Mouse (Mus musculus) left cerebral cortex, postnatal 36 days (tissue): ENCODE results near the gene Pip5k1a. TPM values are rescaled to one million over a fixed set of nuclear protein-coding genes. Genes with fewer than 3 reads are reported as not detected.

ENCODE experiments used
- DNase-seq, 2 experiments: peaks; one replicate each; pipeline ENCODE4 v3.0.0; 2021 to 2022; ENCODE audit warnings: low spot score in 2 of 2, mixed read lengths in 1 of 2
- intact Hi-C: fragments of 180-260 bp; cut with DNase I; formaldehyde crosslinking; loops from one replicate; pipeline ENCODE4 v1.15.1; 2025
- microRNA-seq: library from miRNA; unstranded; fragments of <30 nt; microRNA quantifications from one replicate; pipeline ENCODE4 v1.2.0, GENCODE M21; 2022
- total RNA-seq, 2 experiments: library from RNA; stranded (reverse); gene quantifications; 2 replicates each; pipeline ENCODE4 v1.2.3; 2021

Gene Pip5k1a
- total RNA-seq, 2 experiments from 2014 or later: 51.7 to 56.3 TPM

GRCm38 (mm10) chr3:95013699-95014427 is 92.9 kb downstream of the Pip5k1a start:
- intact Hi-C loops: no loop called here
- DNase-seq: no peak

GRCm38 (mm10) chr3:95012982-95013381 is 93.7 kb downstream of the Pip5k1a start:
- intact Hi-C loops: no loop called here
- no peak for DNase-seq

- intact Hi-C loops: no loop called here
- DNase-seq: no peak
These were observed 96.3 kb downstream of the Pip5k1a start for GRCm38 (mm10) chr3:95010396-95010795.

Small RNA genes lying within 50 kb of the gene (microRNA-seq; reads per million reads assigned to microRNA genes)
- not detected for gene Mir8099-1

Other genes with a start within 250 kb of the Pip5k1a start
- 100 to 1,000 TPM; 267 TPM for gene Psmb4, start 220.0 kb downstream of the Pip5k1a start, total RNA-seq
- 10 to 100 TPM in 1 of 2 experiments, 1 to 10 TPM in 1; 9.7 to 10.0 TPM for gene Selenbp1, start 173.9 kb downstream of the Pip5k1a start, total RNA-seq
- 10 to 100 TPM; 20.6 to 24.4 TPM for gene Rfx5, start 152.9 kb downstream of the Pip5k1a start, total RNA-seq
- 10 to 100 TPM; 55.4 to 57.1 TPM for gene Pi4kb, start 132.2 kb downstream of the Pip5k1a start, total RNA-seq
- gene Zfp687, start 91.5 kb downstream of the Pip5k1a start, total RNA-seq: 10 to 100 TPM; 24.0 to 26.1 TPM
- gene Psmd4, start 64.3 kb downstream of the Pip5k1a start, total RNA-seq: 100 to 1,000 TPM; 143 to 149 TPM
- gene Vps72, start 4.1 kb upstream of the Pip5k1a start, total RNA-seq: 10 to 100 TPM; 39.7 to 46.7 TPM
- gene Tmod4, start 17.5 kb upstream of the Pip5k1a start, total RNA-seq: under 1 TPM in 1 of 2 experiments, not detected in 1; 0.88 TPM
- 10 to 100 TPM; 46.1 to 46.4 TPM for gene Scnm1, start 27.1 kb upstream of the Pip5k1a start, total RNA-seq
- 10 to 100 TPM; 16.3 to 18.4 TPM for gene Lysmd1, start 27.2 kb upstream of the Pip5k1a start, total RNA-seq
- 1 to 10 TPM; 2.5 TPM for gene Tnfaip8l2, start 35.4 kb upstream of the Pip5k1a start, total RNA-seq
- 10 to 100 TPM; 20.2 to 21.0 TPM for gene Sema6c, start 53.5 kb upstream of the Pip5k1a start, total RNA-seq
- gene Gabpb2, start 111.0 kb upstream of the Pip5k1a start, total RNA-seq: 10 to 100 TPM in 1 of 2 experiments, 1 to 10 TPM in 1; 6.3 to 13.4 TPM
- gene Cdc42se1, start 121.8 kb upstream of the Pip5k1a start, total RNA-seq: 10 to 100 TPM; 64.4 to 68.0 TPM
- gene Mllt11, start 125.2 kb upstream of the Pip5k1a start, total RNA-seq: 100 to 1,000 TPM; 292 to 336 TPM
- gene Gm128, start 134.7 kb upstream of the Pip5k1a start, total RNA-seq: under 1 TPM; 0.20 to 0.27 TPM
- gene Bnipl, start 144.3 kb upstream of the Pip5k1a start, total RNA-seq: under 1 TPM; 0.39 to 0.86 TPM
- 10 to 100 TPM; 21.6 to 22.9 TPM for gene Mindy1, start 174.4 kb upstream of the Pip5k1a start, total RNA-seq
- 10 to 100 TPM; 24.9 to 27.0 TPM for gene Prune1, start 175.1 kb upstream of the Pip5k1a start, total RNA-seq
- 1 to 10 TPM; 1.1 TPM for gene Anxa9, start 200.2 kb upstream of the Pip5k1a start, total RNA-seq
- 10 to 100 TPM; 49.2 to 53.5 TPM for gene Cers2, start 207.9 kb upstream of the Pip5k1a start, total RNA-seq